27 mouse cellular contexts compared by ENCODE assay signal in the genomic region with DNA sequence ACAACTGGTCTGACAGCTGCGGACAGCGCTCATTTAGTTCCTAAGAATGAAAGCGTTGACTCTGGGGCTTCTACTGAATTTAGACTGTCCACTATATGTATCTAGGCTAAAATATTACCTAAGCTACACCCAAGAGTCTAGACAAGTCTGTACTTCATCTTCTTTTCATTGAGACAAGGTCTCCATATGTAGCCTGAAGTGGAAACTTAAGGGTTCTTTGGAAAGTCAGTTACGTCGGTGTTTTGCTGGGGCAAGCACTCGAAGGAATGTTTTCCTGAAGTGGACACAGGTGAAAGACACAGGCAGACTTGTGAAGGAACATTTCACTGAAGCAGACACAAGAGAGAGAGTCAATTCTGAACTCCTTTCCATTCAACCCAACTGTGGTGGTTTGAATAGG.
DNase-seq lines count a peak whose midpoint lies in the region; ATAC-seq and TF ChIP-seq lines count a peak whose summit lies in the region.
"Had no signal": no experiment of that assay in that cellular context is flagged by ENCODE, and none has a peak within 500 bp of the region (broad histone marks: within the 10 kb centered on the region; RNA-seq: fewer than 3 reads in every experiment).

No protein-coding gene starts in this region.

- no peak overlapping the region for H3K9ac ChIP-seq in lung, embryonic 15.5 days
- H3K9ac ChIP-seq in stomach, embryonic 14.5 days (replicated peaks; ENCODE audit: low read depth, low read length) = no peak overlapping the region
- H3K9ac ChIP-seq in stomach, postnatal 0 days (ENCODE audit: low read length) = no peak overlapping the region
- H3K9ac ChIP-seq in embryonic facial prominence, embryonic 14.5 days (ENCODE audit: low read depth, low read length) = no peak overlapping the region
- no peak overlapping the region for H3K9ac ChIP-seq in midbrain, embryonic 15.5 days
- H3K9ac ChIP-seq: forebrain, postnatal 0 days; heart, embryonic 12.5 days; heart, embryonic 15.5 days; hindbrain, embryonic 13.5 days had no signal

- no peak overlapping the region for H3K4me2 ChIP-seq in lung, embryonic 15.5 days
- H3K4me2 ChIP-seq in stomach, embryonic 14.5 days (replicated peaks; ENCODE audit: low read depth, low read length) = no peak overlapping the region
- no peak overlapping the region for H3K4me2 ChIP-seq in stomach, postnatal 0 days (replicated peaks; ENCODE audit: low read depth)
- H3K4me2 ChIP-seq in embryonic facial prominence, embryonic 14.5 days (ENCODE audit: low read depth, low read length) = no peak overlapping the region
- H3K4me2 ChIP-seq in midbrain, embryonic 15.5 days = no peak overlapping the region
- H3K4me2 ChIP-seq: heart, embryonic 12.5 days; heart, embryonic 15.5 days; hindbrain, embryonic 13.5 days had no signal

- no peak for DNase-seq in lung, postnatal 14 days
- DNase-seq in stomach, postnatal 0 days (ENCODE audit: low spot score) = no peak
- DNase-seq in embryonic facial prominence, embryonic 14.5 days (ENCODE audit: low spot score) = no peak
- DNase-seq in gastrocnemius, adult 18-20 months (ENCODE audit: low spot score) = no peak
- DNase-seq: adrenal gland, adult 8-10 months; adrenal gland, postnatal 25 days; cerebellum, adult 11-12 months; cerebellum, adult 8-10 months; cerebellum, postnatal 10 days; cerebellum, postnatal 36 days; embryo, embryonic 11 days; forebrain, postnatal 0 days; gastrocnemius, postnatal 25 days; heart, adult 18-20 months; heart, postnatal 10 days; heart, postnatal 36 days had no signal

- no peaks in the 10 kb centered on the region for H3K36me3 ChIP-seq in lung, embryonic 15.5 days
- no peaks in the 10 kb centered on the region for H3K36me3 ChIP-seq in stomach, embryonic 14.5 days (ENCODE audit: control insufficient read depth, insufficient read depth, low read length)
- H3K36me3 ChIP-seq in stomach, postnatal 0 days (ENCODE audit: control insufficient read depth, insufficient read depth, low read length) = no peaks in the 10 kb centered on the region
- H3K36me3 ChIP-seq in embryonic facial prominence, embryonic 14.5 days (ENCODE audit: control insufficient read depth, insufficient read depth, low read length) = no peaks in the 10 kb centered on the region
- no peaks in the 10 kb centered on the region for H3K36me3 ChIP-seq in midbrain, embryonic 15.5 days (replicated peaks)
- H3K36me3 ChIP-seq: heart, embryonic 15.5 days; hindbrain, embryonic 10.5 days; hindbrain, embryonic 13.5 days had no signal

- TF ChIP-seq EP300 in stomach, postnatal 0 days (optimal IDR thresholded peaks at IDR 0.05) = no peak

- H3K27ac ChIP-seq in lung, embryonic 15.5 days = peak overlapping the region; percentile 20; the same call in 1 of the 2 replicates
- peak overlapping the region; percentile 71; the same call in 1 of the 2 replicates for H3K27ac ChIP-seq in stomach, embryonic 14.5 days (ENCODE audit: low read length)
- no peak overlapping the region for H3K27ac ChIP-seq in stomach, postnatal 0 days (replicated peaks)
- H3K27ac ChIP-seq in embryonic facial prominence, embryonic 14.5 days (replicated peaks; ENCODE audit: low read depth, low read length) = 0 out of 2 replicates have a peak overlapping the region, but pooled peaks have one; percentile 29
- no peak overlapping the region for H3K27ac ChIP-seq in midbrain, embryonic 15.5 days
- H3K27ac ChIP-seq: heart, embryonic 15.5 days; hindbrain, embryonic 10.5 days; hindbrain, embryonic 13.5 days had no signal

- no peaks in the 10 kb centered on the region for H3K27me3 ChIP-seq in lung, embryonic 15.5 days
- H3K27me3 ChIP-seq in stomach, embryonic 14.5 days (ENCODE audit: control insufficient read depth, insufficient read depth, low read length) = no peaks in the 10 kb centered on the region
- no peaks in the 10 kb centered on the region for H3K27me3 ChIP-seq in stomach, postnatal 0 days (ENCODE audit: control insufficient read depth, insufficient read depth, low read length)
- H3K27me3 ChIP-seq in embryonic facial prominence, embryonic 14.5 days (replicated peaks; ENCODE audit: control insufficient read depth, insufficient read depth, low read length) = no peaks in the 10 kb centered on the region
- no peaks in the 10 kb centered on the region for H3K27me3 ChIP-seq in midbrain, embryonic 15.5 days (replicated peaks)
- H3K27me3 ChIP-seq: heart, embryonic 12.5 days; heart, embryonic 15.5 days; hindbrain, embryonic 13.5 days had no signal

- ATAC-seq in lung, embryonic 15.5 days (ENCODE audit: borderline replicate concordance, extremely low read depth, low FRiP score, low TSS enrichment) = no peak
- ATAC-seq in stomach, embryonic 14.5 days (ENCODE audit: insufficient number of reproducible peaks, insufficient read depth, low FRiP score, low read depth) = no peak
- ATAC-seq in stomach, postnatal 0 days (ENCODE audit: low FRiP score, low TSS enrichment) = no peak
- no peak for ATAC-seq in embryonic facial prominence, embryonic 14.5 days (ENCODE audit: low read depth)
- no peak for ATAC-seq in midbrain, embryonic 15.5 days (replicated peaks)
- ATAC-seq: activated CD4-positive, CD25-positive, alpha-beta regulatory T cell, adult 4 months; CD4-positive, CD25-positive, alpha-beta regulatory T cell, adult 4 months; forebrain, embryonic 14.5 days; forebrain, postnatal 0 days; hindbrain, embryonic 16.5 days had no signal

- peaks cover 38% of the 10 kb centered on the region for H3K4me1 ChIP-seq in lung, embryonic 15.5 days
- 0 out of 2 replicates have a peak, but pooled peaks cover 7% of the 10 kb centered on the region for H3K4me1 ChIP-seq in stomach, embryonic 14.5 days (ENCODE audit: control insufficient read depth, insufficient read depth, low read length)
- H3K4me1 ChIP-seq in stomach, postnatal 0 days (replicated peaks; ENCODE audit: control insufficient read depth, insufficient read depth) = no peaks in the 10 kb centered on the region
- peaks cover 5% of the 10 kb centered on the region; the same call in 1 of the 2 replicates for H3K4me1 ChIP-seq in embryonic facial prominence, embryonic 14.5 days (ENCODE audit: control insufficient read depth, insufficient read depth, low read length)
- no peaks in the 10 kb centered on the region for H3K4me1 ChIP-seq in midbrain, embryonic 15.5 days

- TF ChIP-seq CTCF in stomach, postnatal 0 days (IDR thresholded peaks at IDR 0.05; ENCODE audit: low read depth) = no peak

- no peaks in the 10 kb centered on the region for H3K9me3 ChIP-seq in lung, embryonic 15.5 days
- H3K9me3 ChIP-seq in stomach, embryonic 14.5 days (ENCODE audit: control insufficient read depth, low read depth, low read length) = no peaks in the 10 kb centered on the region
- no peaks in the 10 kb centered on the region for H3K9me3 ChIP-seq in stomach, postnatal 0 days (ENCODE audit: control insufficient read depth, low read length)
- H3K9me3 ChIP-seq in embryonic facial prominence, embryonic 14.5 days (ENCODE audit: control insufficient read depth, low read length) = no peaks in the 10 kb centered on the region
- no peaks in the 10 kb centered on the region for H3K9me3 ChIP-seq in midbrain, embryonic 15.5 days
- H3K9me3 ChIP-seq: heart, embryonic 12.5 days; heart, embryonic 15.5 days; hindbrain, embryonic 10.5 days; hindbrain, embryonic 13.5 days had no signal

- WGBS in lung, embryonic 15.5 days = 70% methylated on average over 6 of the region's 6 CpGs
- WGBS in stomach, embryonic 14.5 days = 89% methylated on average over 6 of the region's 6 CpGs
- 93% methylated on average over 6 of the region's 6 CpGs for WGBS in stomach, postnatal 0 days
- WGBS in embryonic facial prominence, embryonic 14.5 days = 90% methylated on average over 6 of the region's 6 CpGs
- 91% methylated on average over 6 of the region's 6 CpGs for WGBS in midbrain, embryonic 15.5 days

- no peak overlapping the region for H3K4me3 ChIP-seq in lung, embryonic 15.5 days
- H3K4me3 ChIP-seq in stomach, embryonic 14.5 days (ENCODE audit: low read depth, low read length) = no peak overlapping the region
- H3K4me3 ChIP-seq in stomach, postnatal 0 days (ENCODE audit: low read depth, low read length) = no peak overlapping the region
- H3K4me3 ChIP-seq in embryonic facial prominence, embryonic 14.5 days (ENCODE audit: low read depth, low read length) = no peak overlapping the region
- H3K4me3 ChIP-seq in midbrain, embryonic 15.5 days = no peak overlapping the region
- H3K4me3 ChIP-seq: heart, embryonic 12.5 days; heart, embryonic 15.5 days; hindbrain, embryonic 10.5 days; hindbrain, embryonic 13.5 days had no signal

Comparison
In these comparisons a context has a peak if more than half of its experiments do, and no peak if none do; other contexts are left out.
1. H3K27ac ChIP-seq: peak in lung, embryonic 15.5 days (single experiment), stomach, embryonic 14.5 days (single experiment) and embryonic facial prominence, embryonic 14.5 days (single experiment); none in stomach, postnatal 0 days (single experiment) and midbrain, embryonic 15.5 days (single experiment).